Mouse (Mus musculus): Measurements from ENCODE around the gene Cfap221. TPM values are rescaled to one million over a fixed set of nuclear protein-coding genes. Genes with fewer than 3 reads are reported as not detected.

The Cfap221 gene
- total RNA-seq, 1 experiment from 2014 or later: not detected

- no peak for ATAC-seq (ENCODE audit: extremely low read depth, insufficient number of reproducible peaks, low FRiP score, poor library complexity, severe bottlenecking)
These were observed 15.6 kb upstream of the Cfap221 start for GRCm38 (mm10) chr1:120012638-120013037.

GRCm38 (mm10) chr1:120007851-120008588 lies 11.0 kb upstream of the Cfap221 start:
- ATAC-seq (ENCODE audit: extremely low read depth, insufficient number of reproducible peaks, low FRiP score, poor library complexity, severe bottlenecking): no peak

- ATAC-seq (ENCODE audit: extremely low read depth, insufficient number of reproducible peaks, low FRiP score, poor library complexity, severe bottlenecking): no peak
These were observed 10.1 kb upstream of the Cfap221 start, which contains the start of gene Sctr for GRCm38 (mm10) chr1:120006844-120007790. Gene Sctr, plus strand, starts transcription at chr1:120006894.

GRCm38 (mm10) chr1:119997644-119998043 lies 610 bp upstream of the Cfap221 start:
- ATAC-seq (ENCODE audit: extremely low read depth, insufficient number of reproducible peaks, low FRiP score, poor library complexity, severe bottlenecking): no peak

- ATAC-seq (ENCODE audit: extremely low read depth, insufficient number of reproducible peaks, low FRiP score, poor library complexity, severe bottlenecking): no peak
These were observed 10.5 kb downstream of the Cfap221 start for GRCm38 (mm10) chr1:119986555-119986954.

GRCm38 (mm10) chr1:119975141-119975540 lies 21.9 kb downstream of the Cfap221 start:
- ATAC-seq (ENCODE audit: extremely low read depth, insufficient number of reproducible peaks, low FRiP score, poor library complexity, severe bottlenecking): no peak

GRCm38 (mm10) chr1:119973117-119973516 lies 23.9 kb downstream of the Cfap221 start:
- no peak for ATAC-seq (ENCODE audit: extremely low read depth, insufficient number of reproducible peaks, low FRiP score, poor library complexity, severe bottlenecking)

GRCm38 (mm10) chr1:119965804-119966514 lies 31.1 kb downstream of the Cfap221 start:
- no peak for ATAC-seq (ENCODE audit: extremely low read depth, insufficient number of reproducible peaks, low FRiP score, poor library complexity, severe bottlenecking)

GRCm38 (mm10) chr1:119959920-119960319 lies 37.1 kb downstream of the Cfap221 start:
- no peak for ATAC-seq (ENCODE audit: extremely low read depth, insufficient number of reproducible peaks, low FRiP score, poor library complexity, severe bottlenecking)

- no peak for ATAC-seq (ENCODE audit: extremely low read depth, insufficient number of reproducible peaks, low FRiP score, poor library complexity, severe bottlenecking)
These were observed 37.6 kb downstream of the Cfap221 start for GRCm38 (mm10) chr1:119959464-119959863.

- no peak for ATAC-seq (ENCODE audit: extremely low read depth, insufficient number of reproducible peaks, low FRiP score, poor library complexity, severe bottlenecking)
These were observed 39.3 kb downstream of the Cfap221 start for GRCm38 (mm10) chr1:119957716-119958222.

GRCm38 (mm10) chr1:119954680-119955079 lies 42.4 kb downstream of the Cfap221 start:
- ATAC-seq (ENCODE audit: extremely low read depth, insufficient number of reproducible peaks, low FRiP score, poor library complexity, severe bottlenecking): no peak

GRCm38 (mm10) chr1:119953456-119953855 lies 43.6 kb downstream of the Cfap221 start:
- no peak for ATAC-seq (ENCODE audit: extremely low read depth, insufficient number of reproducible peaks, low FRiP score, poor library complexity, severe bottlenecking)

GRCm38 (mm10) chr1:119950086-119950485 lies 46.9 kb downstream of the Cfap221 start:
- ATAC-seq (ENCODE audit: extremely low read depth, insufficient number of reproducible peaks, low FRiP score, poor library complexity, severe bottlenecking): no peak

- no peak for ATAC-seq (ENCODE audit: extremely low read depth, insufficient number of reproducible peaks, low FRiP score, poor library complexity, severe bottlenecking)
These were observed 60.2 kb downstream of the Cfap221 start for GRCm38 (mm10) chr1:119936861-119937260.

- ATAC-seq (ENCODE audit: extremely low read depth, insufficient number of reproducible peaks, low FRiP score, poor library complexity, severe bottlenecking): no peak
These were observed 65.4 kb downstream of the Cfap221 start for GRCm38 (mm10) chr1:119931421-119932150.

- ATAC-seq (ENCODE audit: extremely low read depth, insufficient number of reproducible peaks, low FRiP score, poor library complexity, severe bottlenecking): no peak
These were observed 67.3 kb downstream of the Cfap221 start for GRCm38 (mm10) chr1:119929715-119930114.

GRCm38 (mm10) chr1:119919299-119919698 lies 77.7 kb downstream of the Cfap221 start:
- ATAC-seq (ENCODE audit: extremely low read depth, insufficient number of reproducible peaks, low FRiP score, poor library complexity, severe bottlenecking): no peak

Measured in neutrophil, adult 5-6 weeks (primary cell).